Mouse (Mus musculus): ENCODE results near the gene Saxo1.

GRCm38 (mm10) chr4:86588236-86588635 lies 30.1 kb upstream of the Saxo1 start:
- TF ChIP-seq TBP (conservative IDR thresholded peaks at IDR 0.05; ENCODE audit: low read depth, low read length) (no peak), E2F4 (IDR thresholded peaks at IDR 0.05; ENCODE audit: insufficient replicate concordance, low read depth, low read length) (no peak), CTCF (conservative IDR thresholded peaks at IDR 0.05 in 1 of 2, IDR thresholded peaks at IDR 0.05 in 1 of 2; ENCODE audit: low read depth in 2 of 2, low read length in 2 of 2) (peak in 1 of 2 experiments; percentile 66; a peak in 2 of 4 replicates), EP300 (IDR thresholded peaks at IDR 0.05; ENCODE audit: low read length) (no peak), NRF1 (IDR thresholded peaks at IDR 0.05; ENCODE audit: low read depth, low read length) (no peak), POLR2AphosphoS2 (IDR thresholded peaks at IDR 0.05; ENCODE audit: low read depth, low read length) (no peak), USF1 (IDR thresholded peaks at IDR 0.05; ENCODE audit: low read depth, low read length) (no peak), POLR2A (IDR thresholded peaks at IDR 0.05; ENCODE audit: low read depth, low read length) (no peak), TCF12 (IDR thresholded peaks at IDR 0.05; ENCODE audit: low read depth, low read length) (no peak), MAZ (IDR thresholded peaks at IDR 0.05; ENCODE audit: low read depth, low read length) (no peak), SIN3A (IDR thresholded peaks at IDR 0.05; ENCODE audit: low read length) (no peak), JUND (conservative IDR thresholded peaks at IDR 0.05; ENCODE audit: low read depth, low read length) (no peak), USF2 (conservative IDR thresholded peaks at IDR 0.05; ENCODE audit: low read depth, low read length) (no peak), MEF2A (IDR thresholded peaks at IDR 0.05; ENCODE audit: borderline replicate concordance, low read depth, low read length) (no peak)

Measured in CH12.LX (cell line).